Mouse (Mus musculus) urinary bladder, postnatal 10 days (tissue): ENCODE results near the gene St7.

ENCODE experiments used
- DNase-seq: peaks from one replicate; pipeline ENCODE4 v3.0.0; 2022; ENCODE audit warnings: low spot score

St7 gene

DNA sequence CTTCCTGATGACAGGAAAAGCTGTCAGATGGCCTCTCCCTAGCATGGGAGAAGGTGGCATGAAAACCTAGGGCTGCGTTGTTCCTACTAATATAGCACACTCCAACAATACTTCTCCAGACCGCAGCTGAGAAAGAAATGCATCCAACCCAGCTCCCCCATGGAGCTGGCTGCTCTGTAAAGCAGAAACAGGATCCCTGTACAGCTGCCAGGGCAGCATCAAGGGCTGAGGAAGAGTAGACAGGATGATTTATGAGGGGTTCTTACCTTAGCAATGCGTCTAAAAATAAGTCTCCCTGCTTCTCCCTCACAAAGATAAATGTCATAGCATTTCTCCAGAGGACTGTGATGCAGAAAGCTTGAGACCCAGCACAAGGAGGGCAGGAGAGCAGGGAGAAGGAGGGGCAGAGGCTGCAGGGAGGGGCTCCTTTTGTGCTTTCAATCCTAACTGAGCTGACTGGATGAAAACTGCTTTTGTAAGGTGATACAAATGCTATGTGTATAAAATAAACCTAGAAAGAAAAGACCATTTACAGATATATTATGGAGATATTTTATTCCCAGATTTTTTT lies 124.2 kb downstream of the St7 start:
- no peak for DNase-seq

DNA sequence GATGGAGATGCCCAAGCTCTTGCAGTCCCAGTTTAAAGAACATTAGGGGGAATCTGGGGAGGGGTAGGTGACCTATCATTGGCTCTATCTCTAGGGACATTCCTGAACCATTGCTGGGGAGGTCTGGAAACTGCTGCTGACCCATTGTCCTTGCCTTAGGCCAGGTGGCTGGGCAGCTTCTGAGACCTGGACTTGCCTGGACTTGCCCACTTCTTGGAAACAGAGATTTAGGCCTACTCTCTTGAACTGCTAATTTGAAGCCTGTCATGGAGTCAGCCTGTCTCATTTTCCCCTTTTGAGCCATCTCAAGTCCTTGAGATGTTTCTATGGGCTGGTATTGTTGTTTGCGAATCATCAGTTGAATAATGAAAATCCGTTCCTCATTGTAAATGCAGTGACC lies 130.9 kb downstream of the St7 start:
- DNase-seq = no peak

DNA sequence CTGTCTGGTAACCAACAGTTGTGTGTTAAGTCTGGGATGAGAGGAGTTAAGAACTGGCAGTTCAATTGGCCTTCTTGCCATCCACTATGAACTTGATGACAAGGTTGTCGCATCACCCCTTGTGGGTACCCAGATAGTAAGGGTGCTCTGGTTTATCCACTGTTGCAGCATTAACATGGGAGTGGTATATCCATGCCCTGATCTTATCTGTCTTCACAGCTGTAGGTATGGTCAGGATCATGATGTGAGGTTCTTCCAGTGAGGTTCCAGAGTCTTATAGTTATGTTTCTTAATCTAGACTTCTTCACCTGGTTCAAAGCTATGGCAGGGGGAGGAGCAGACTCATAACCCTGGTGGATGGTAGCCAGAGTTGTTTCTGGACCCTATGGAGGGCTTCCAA lies 132.0 kb downstream of the St7 start:
- DNase-seq = no peak

DNA sequence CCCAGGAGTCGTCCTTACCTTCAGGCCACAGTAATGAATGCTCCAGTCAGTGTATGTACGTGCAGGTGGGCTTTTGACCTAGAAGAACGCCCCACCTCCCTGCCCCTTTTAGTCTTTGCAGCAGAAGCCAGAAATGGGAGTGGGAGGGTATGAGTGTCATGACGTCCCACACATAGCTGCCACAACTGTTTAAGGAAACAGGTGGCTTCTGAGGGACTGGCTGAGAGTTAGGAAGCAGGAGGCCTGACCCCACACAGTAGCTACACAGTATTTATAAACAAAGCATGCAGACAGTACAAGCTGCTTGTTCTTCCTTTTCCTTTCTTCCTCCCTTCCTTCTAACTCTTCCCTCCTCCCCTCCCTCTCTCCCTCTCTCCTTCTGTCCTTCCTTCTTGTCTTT lies 135.6 kb downstream of the St7 start:
- no peak for DNase-seq

DNA sequence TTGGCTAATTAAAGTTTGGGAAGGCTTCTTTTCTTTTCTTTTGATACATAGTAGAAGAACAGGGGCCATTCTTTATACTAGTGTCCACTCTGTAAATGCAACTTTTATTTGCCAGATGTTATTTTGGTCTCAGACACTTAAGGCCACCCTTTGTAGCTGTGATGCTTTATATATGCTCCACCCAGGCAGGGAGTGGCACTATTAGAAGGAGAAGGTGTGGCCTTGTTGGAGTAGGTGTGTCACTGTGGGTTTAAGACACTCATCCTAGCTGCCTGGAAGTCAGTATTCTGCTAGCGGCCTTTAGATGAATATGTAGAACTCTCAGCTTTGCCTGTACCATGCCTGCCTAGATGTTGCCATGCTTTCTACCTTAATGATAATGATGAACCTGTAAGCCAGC lies 137.2 kb downstream of the St7 start:
- DNase-seq = no peak

DNA sequence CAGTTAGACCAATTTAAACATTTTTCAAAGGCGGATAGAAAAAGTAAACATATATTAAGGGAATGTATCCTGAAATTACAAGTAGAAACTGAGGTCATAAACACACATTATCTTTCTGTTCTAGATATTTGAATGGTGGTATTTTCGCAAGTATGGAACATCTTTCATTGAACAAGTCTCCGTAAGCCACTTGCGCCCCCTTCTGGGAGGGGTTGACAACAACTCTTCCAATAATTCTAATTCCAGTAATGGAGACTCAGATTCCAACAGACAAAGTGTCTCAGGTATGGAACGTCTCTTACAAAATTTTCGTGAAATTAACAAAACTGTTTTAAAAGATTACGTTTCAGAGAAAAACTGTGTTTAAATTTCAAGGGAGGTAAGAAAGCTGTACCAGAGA lies 141.8 kb downstream of the St7 start:
- no peak for DNase-seq

DNA sequence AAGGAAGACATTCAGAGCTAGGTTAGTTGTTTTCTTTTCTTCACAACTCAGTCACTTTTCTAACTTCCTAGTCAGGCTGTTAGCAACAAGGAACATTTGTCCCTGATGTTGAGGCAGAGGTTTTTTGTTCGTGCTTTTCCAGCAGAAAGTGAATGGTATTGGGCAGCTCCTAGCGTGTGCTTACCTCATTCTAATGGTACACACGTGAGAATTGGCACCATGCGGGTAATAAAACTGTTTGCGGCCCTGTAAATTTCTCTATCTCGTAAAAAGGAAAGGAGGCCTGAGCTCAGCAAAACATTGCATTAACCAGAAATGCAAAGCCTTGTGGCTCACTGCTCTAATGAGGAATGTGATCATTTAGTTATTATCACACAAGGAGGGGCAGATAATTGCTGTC lies 143.0 kb downstream of the St7 start:
- DNase-seq = no peak

DNA sequence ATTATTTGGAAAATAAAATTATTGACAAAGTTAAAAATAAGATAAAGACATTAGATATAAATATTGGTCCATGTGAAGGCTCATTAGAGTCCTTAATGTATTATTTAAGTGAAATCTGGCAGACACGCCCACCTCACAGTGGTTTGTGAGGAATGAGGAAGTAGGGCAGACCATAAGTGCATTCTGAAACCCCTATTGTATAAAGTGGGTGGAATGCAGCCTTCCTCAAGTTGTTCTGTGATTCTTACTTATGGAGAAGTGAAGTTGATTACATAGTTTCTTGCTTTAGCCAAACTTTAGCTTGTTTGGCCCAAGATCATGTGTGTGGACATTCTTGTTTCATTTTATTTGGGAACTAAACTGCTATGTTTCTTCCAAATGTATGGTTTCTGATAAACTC lies 144.9 kb downstream of the St7 start:
- no peak for DNase-seq

DNA sequence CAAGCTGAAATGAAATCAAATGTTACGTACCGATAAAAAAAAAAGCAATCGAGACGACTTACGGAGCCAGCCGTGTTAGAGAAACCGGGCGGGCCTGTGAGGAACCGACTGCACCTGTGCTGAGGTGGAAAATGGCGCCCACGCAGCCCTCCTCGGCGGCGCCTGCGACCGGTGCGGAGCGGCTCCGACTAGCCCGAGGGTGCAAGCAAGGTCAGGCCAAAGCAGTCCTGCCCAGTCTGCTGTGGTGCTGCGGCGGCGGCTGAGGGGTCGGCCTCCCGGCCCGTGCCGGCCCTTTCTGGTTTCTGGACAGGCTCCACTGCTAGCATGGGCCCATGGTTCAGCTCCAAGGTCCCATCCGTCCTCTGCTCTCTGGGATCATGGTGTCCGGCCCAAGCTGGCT lies 147.7 kb downstream of the St7 start:
- DNase-seq = no peak

DNA sequence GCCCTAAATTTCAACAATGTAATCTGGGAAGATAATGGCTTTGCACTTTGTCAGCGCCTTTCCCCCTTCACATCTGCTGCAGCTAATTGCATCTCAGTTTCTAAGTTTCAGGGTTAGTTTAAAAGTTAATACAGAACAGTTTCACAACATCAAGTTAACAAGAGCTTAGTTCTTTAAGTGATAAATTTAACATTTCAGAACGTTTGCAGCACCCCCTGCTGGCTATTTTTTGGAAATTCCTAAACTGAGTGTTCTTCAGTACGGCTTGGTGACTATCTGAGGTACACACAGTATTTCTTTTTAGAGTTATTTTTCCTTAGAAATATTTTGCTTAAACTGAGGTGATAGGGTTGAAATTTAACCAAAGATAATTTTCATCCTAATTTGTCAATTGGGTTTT lies 150.0 kb downstream of the St7 start:
- no peak for DNase-seq

DNA sequence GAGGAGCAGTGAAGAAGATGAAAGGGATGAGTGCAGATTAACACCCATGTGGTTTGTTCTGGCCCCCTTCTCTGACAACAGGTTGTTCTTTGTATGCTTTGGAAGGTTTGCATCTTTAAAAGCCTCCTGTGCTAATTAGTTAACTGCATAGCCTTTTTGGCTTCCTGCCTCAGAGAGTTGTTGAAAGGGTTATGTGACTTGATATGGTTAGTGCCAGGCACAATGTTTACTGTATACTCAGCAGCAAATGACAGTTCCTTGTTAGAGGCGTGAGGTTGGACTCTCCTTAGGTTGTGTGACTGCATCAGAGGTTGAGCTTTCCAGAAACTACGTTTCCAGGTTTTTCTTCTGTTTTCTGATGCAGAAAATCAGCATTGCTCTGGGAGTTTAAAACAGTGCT lies 158.6 kb downstream of the St7 start:
- DNase-seq = no peak

DNA sequence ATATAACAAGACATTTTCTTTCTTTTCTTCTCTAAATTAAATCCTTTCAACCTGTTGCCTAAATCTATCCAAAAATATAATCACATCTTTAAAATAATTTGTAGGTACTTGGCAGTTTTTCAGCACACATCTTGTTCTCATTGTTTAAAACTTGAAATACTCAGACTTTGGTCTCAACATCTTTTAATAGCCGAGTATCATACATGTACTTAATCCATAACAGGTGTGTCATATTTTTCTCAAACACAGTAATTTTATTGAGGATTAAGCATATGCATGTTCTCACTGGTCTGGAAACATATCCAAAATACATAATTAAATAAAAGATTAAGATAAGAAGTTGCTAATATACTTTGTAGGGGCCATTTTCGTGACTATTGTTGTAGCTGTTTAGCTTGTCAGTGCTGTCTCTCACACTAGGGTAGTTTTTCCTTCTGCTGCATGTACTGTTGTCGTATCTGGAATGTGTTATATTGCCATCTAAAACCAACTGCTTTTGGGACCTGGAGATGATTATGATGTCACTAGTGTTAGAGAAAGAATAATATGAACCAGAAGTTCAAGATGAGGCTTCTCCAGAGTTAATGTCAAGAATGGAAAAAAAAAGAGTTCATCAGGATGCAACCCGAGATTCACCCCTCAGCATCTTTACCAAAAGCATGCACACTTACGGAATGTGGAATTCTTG lies 161.0 kb downstream of the St7 start:
- DNase-seq = no peak

DNA sequence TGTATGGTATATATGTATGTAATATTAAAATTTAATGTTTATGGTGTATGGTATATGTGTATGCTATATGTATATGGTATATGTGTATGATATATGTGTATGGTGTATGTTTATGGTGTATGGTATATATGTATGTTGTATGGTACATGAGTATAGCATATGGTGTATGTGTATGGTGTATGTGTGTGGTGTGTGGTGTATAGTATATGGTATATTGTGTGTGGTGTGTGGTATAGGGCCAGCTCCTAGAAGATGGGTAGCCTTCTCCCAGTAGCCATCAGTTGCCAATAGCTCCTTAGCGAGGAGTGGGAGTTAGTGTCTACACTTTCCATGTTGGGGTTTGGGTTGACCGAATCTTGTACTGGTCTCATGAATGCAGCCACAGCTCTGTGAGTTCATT lies 162.9 kb downstream of the St7 start:
- DNase-seq = no peak

DNA sequence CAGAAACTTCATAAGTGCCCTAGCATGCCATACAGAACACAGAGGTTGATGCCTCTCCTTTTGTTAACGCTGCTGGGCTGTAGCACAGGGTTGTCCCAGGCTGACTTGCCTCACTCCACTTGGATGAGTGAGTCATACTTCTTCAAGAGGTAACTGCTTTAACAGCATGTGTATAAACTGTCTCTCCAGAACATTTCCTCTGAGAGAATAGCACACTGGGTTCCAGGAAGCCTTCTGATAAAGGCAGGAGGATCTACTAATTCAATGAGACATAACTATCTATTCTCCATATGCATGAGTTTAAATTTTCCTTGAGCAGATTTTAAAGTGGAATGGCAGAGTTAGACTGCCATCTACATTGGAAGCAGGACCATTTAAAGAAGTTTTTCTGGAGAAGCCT lies 166.8 kb downstream of the St7 start:
- DNase-seq = no peak

DNA sequence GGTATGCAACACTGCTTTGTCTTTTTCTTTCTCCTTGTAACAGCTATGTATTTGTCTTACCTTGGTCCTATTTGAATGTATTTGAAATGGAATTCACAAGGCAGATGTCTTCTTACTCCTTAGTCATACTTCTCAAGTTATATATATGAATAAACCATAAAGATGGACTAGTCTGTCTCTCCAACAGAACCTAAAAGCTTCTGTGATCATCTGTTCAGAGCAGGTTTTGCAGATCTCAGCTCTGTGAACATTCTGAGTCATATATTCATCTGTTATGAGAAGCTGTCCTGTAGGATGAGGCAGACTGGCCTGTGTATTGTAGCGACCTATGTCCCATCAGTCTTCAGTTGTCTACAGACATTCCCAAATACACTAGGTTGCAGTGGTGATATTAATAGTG lies 167.7 kb downstream of the St7 start:
- no peak for DNase-seq

DNA sequence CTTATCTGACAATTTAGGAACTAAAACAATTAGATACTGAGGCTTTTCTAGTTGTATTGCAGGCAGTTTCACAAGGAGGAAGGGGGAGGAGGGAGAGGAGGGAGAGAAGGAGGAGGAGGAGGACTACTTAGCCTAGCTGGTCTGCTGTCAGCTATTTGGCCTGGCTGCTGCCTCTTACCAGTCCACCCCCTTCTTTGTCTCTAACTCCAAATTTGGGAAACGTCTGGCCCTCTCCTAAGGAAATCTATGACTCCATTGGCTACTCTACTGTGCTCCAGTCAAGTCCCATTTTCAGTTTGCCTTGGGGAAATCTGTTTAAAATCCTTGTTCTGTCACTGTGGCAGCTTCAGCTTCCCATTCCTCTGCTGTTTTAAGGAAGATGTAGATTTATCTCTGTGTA lies 175.1 kb downstream of the St7 start:
- no peak for DNase-seq

DNA sequence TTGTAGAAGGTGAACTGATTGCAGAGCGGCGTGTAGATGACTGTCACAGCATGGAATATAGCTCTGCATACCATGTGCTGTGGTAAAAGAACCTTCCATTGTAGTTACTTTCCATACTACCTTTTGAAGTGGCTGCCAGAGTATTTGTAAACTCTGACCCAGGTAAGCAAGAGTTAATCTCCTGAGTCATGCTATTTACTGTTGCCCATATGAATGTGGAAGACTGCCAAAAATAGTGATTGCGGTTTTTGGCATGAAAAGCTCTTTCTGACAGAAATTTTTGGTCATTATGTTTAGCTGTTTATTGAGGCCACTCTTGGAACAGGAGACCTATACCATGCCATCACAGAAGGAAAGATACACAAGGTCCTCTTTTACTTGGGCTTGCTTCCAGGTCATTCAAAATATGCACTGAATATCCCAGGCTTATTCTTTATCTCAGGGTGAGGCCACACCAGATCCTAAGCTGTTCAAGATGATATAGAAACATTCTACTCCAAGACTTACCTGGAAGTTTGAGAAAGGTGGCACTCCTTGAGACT lies 179.2 kb downstream of the St7 start:
- DNase-seq = no peak

DNA sequence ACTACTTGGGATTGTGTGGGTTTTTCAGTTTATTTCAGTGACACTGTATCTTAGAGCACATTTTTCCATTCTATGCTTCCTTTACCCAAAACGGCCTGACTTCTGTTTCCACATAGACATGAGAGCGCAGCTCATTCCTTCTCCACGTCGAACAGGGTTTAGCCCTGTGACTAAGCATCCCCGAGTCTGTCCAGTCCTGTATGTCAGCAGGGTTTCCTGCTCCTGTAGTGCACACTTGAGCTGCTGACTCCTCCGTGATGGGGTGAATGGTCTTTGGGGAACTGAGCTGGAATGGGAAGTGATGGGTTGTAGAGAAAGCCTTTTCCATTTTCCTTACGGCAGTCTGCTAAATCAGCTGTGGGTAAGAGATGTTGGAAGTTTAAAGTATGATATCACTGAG lies 182.9 kb downstream of the St7 start:
- DNase-seq = no peak

DNA sequence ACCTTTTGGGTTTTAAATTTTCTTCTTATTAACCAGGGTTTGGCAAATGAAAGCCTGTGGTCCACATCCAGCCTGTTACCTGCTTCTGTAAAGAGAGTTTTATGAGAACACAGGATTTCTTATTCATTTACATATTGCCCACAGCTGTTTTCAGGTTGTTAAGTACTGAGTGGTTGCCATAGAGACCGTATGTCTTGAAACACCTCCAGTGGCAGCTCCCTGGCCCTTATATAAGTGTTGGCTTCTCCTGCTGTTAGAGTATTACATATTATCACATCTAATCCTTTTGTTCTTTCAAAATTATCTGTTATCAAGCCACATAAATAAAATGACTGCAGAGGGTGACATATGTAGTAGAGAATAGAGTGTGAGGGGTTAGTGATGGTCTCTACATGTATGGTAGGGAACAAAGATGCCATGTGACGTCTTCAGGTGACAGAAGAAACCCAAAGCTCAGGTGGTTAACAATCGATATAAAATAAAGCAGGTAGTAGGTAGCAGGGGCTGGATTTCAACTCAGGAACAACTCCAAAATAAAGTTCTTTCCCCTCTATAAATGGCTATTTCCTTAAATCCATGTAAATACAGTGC lies 183.4 kb downstream of the St7 start:
- no peak for DNase-seq

DNA sequence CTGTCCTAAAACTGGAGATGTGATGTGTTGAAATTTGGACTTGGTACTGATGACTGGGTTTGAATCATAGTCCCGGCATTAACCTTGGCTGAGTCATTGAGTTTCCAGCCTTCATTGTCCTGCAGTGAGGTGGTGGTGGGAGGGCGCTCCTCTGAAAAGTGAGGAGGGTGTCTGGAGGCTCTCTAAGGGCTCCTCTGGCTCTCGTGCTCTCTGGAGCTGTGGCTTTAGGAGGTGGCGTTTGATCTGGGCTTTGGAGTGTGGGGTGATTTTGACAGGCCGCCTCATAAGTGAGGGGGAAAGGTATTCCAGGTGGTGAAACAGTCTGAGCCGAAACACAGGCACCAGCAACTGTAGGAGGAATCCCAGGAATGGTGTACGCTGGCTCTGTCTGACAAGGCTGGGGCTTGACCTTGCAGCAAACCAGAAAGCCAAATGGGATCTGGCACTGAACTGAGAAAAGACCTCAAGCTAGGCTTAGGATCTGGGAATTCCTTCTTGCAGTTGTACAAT lies 184.0 kb downstream of the St7 start:
- no peak for DNase-seq

DNA sequence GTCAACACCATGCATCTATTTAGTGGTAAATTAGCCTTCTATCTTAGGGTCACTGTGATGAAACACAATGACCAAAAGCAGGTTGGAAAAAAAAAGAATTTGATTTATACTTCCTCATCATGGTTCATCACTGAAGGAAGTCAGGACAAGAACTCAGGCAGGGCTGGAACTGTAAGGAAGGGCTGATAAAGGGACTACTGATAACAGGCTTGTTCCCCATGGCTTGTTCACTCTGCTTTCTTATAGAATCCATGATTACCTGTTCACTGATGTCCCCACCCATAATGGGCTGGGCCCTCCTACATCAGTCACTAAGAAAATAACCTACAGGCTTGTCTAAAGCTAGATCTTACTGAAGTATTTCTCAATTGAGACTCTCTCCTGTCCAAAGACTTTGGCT lies 190.2 kb downstream of the St7 start:
- DNase-seq = no peak

DNA sequence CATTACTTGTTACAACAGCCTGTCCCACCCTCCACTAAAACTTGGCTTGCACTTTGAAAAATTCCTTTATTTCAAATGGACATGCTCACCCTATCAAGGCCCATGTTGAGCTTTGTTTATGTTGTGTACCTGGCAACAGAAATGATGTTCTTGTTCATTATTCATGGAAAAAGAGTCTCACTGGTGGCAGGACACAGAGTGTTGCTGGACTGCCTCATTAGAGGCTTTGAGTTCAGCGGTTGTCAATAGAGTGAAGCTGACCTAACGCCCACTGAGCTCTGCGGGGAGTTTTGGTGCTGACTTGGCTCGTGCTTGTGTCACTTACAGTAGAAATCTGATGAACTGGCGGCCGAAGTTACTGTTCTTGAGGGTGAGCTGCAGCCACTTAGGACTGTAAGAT lies 195.0 kb downstream of the St7 start:
- no peak for DNase-seq

DNA sequence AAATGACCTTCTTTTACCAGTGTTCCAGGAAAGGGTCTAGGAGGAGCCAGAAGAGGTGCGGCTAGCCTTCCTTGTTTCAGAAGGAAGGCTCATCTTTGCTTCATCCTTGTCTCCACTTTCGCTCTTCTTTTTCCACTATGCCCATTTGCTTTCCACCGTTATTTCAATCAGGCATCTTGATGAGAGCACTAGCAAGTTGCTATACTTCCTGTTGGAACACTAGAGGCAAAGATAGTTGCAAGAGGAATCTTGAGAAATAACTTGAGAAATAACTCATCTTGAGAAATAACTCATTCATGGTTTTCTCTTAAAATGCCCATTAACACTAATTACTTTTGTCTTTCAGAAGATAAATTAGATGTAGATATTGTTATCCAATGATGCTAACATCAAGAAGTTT lies 202.8 kb downstream of the St7 start:
- no peak for DNase-seq

DNA sequence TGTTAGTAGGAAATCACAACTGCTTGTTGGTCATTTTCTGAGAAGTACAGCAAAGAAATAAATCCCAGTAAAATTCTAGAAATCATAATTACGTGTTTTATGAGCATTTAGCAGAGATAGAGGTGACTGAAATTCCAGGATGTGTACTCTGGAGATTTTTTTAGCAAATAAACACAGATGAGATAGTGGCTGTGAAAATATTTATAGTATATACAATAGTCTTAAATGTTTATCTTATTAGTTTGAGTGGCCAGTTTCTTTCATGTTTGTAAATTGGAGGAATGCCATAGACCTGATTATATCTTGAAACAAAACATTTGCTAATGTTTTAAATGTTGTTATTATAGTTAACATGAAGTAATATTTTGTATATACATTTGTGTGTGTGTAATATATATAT lies 205.8 kb downstream of the St7 start:
- DNase-seq = no peak
